Mouse (Mus musculus) liver, adult 2 months (tissue): ENCODE measurements around the gene Srcin1.

Experiments used
- CTCF ChIP-seq: fragments of 200-500 bp; IDR thresholded peaks from 2 replicates; pipeline ENCODE4 v1.5.1; 2011; ENCODE audit warnings: low read depth, low read length, control low read depth
- POLR2A ChIP-seq: fragments of 200-500 bp; IDR thresholded peaks from 2 replicates; pipeline ENCODE4 v1.6.1; 2011; ENCODE audit warnings: low read length, control low read depth; ENCODE audit not compliant: insufficient read depth; ENCODE audit errors: extremely low read depth

- no peak for TF ChIP-seq POLR2A
- TF ChIP-seq CTCF, result no peak
Observed at GRCm38 (mm10) chr11:97552151-97552550, 23.8 kb downstream of the Srcin1 start.
